Mouse (Mus musculus) gastrocnemius, postnatal 25 days (tissue): ENCODE measurements around the gene Duxbl2. TPM values are rescaled to one million over a fixed set of nuclear protein-coding genes. Genes with fewer than 3 reads are reported as not detected.
"Not testable (repeated sequence)": the region's sequence is repeated elsewhere in the genome, so short reads cannot be mapped to it uniquely, and the experiment has no call there.

Experiments
- DNase-seq: peaks from one replicate; pipeline ENCODE4 v3.0.0; 2022
- long read RNA-seq, 2 experiments: library from polyadenylated mRNA; stranded (forward); transcript quantifications; one replicate each; pipeline ENCODE4 v2.0.0; 2021
- total RNA-seq, 2 experiments: library from RNA; stranded (reverse); gene quantifications; 1 replicate in 1 of 2; 2 replicates in 1 of 2; pipeline ENCODE4 v1.2.3; 2021

Duxbl2 gene
- total RNA-seq, result not detected
- long read RNA-seq, experiment 1, result 0 reads
- long read RNA-seq, experiment 2, result 0 reads

DNA sequence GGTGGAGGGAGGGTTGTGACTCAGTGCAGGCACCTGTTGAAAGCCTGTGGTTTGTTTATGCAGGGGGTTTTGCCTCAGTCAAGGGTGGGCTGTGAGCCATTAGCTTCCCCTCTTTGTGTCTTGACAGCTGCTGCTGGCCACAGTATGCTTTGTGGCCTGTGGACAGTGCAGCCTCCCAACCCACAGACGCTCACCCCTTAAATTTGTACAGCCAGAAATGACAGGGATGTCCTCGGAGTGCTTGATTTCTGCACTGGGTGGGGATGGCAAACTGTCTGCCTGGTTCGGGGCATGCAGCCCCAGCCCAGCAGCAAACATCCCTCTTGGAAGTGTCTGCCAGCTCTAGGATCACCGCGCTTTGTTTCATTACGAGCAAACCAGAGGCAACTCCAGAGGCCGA, at the start of gene Duxbl2:
Duxbl2 (plus strand) TSS at position 200 of the 400 bp plus-strand sequence.
- DNase-seq, result not testable (repeated sequence)

DNA sequence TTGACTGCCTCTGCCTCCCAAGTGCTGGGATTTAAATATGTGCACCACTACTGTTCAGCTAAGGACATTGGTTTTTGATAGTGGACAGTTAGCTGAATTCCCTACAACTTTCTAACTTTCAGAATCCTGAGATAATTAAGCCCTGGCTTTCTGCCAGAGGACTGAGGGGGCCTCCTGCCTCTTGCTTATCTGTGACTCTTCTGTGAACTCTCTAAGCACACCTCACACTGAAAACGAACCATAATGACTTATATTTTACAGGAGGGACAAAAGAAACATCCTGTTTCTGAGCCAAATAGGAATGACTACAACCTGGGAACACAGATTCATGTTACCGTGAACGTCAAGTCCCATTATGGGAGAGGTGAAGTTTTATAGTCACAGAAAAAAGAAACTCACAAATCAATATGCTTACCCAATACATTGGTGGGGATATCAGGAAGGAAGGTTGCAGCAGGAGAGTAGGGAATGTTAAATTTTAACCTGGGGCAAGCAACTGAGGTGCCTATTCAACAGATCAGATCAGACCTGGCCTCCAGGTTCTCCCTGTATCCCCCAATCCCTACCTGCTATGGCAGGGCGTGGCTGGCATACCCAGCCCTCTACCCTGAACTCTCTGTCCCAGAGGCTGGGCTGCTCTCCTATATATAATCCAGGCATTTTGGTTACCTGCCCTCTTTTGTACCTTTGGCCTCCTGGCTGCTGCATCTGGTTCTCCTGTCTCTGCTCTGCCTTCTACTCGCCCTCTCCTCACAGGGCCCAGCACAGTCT, 41.3 kb upstream of the Duxbl2 start:
- not testable (repeated sequence) for DNase-seq

DNA sequence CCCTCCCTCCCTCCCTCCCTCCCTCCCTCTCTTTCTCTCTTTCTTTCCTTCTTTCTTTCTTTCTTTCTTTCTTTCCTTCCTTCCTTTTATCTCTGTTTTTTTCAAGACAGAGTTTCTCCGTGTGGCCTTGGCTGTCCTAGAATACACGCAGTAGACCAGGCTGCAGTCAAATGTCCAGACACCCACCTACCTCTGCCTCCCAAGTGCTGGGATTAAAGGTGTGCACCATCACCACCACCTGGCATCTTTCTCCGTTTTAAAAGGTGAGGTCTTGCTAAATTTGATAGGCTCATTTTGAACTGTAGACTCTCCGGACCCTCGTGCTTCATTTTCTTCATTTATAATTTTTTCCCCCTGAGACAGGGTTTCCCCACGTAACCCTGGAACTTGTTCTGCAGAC, 36.9 kb upstream of the Duxbl2 start, which contains the start of gene Cphx2:
Cphx2 (plus strand) TSS at position 301 of the 400 bp plus-strand sequence.
- DNase-seq, result not testable (repeated sequence)

DNA sequence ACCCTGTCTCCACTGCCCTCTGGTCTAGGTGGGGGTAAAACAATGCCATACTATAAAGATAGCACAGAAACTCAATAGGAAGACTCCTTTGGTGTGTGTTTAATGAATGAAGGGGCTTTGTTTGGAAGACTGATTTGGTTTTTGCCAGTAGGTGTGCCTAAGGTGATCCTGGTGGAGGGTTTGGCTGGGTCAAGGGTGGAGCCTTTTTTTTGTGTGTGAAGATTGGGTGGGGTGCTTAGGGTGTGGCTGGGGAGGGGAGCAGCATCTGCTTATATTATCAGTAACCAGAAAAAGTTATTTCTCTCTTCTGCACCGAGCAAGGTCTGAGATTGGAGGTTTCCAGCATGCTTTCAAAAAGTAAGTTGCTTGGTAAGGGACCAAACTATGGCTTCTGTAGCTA, 36.2 kb upstream of the Duxbl2 start, which contains the start of gene Cphx3:
Cphx3 (plus strand) TSS at position 301 of the 400 bp plus-strand sequence.
- not testable (repeated sequence) for DNase-seq

GRCm38 (mm10) chr14:26097622-26098021, 20.5 kb upstream of the Duxbl2 start:
- DNase-seq, result not testable (repeated sequence)

DNA sequence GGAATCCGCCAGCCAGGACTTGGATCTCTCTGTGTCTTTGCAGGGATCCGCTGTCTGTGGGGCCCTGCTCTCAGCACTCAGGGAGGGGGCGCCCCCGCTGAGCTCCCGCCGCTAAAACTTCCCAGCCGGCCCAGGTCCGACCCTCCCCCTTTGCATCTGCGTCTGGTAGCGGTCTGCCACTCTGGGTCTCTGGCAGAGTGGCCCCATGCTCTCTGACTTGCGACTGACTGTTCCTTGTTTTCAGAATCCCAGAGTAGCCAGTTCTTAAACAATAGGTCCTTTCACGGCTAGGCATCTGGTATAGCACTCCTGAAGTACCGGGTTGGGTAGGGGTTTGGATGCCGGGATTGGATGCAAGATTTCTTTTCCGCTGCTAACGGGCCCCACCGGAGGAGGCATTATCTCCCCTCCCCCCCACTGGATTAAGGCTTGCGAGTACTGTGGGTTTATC, 426 bp downstream of the Duxbl2 start:
- DNase-seq, result not testable (repeated sequence)

DNA sequence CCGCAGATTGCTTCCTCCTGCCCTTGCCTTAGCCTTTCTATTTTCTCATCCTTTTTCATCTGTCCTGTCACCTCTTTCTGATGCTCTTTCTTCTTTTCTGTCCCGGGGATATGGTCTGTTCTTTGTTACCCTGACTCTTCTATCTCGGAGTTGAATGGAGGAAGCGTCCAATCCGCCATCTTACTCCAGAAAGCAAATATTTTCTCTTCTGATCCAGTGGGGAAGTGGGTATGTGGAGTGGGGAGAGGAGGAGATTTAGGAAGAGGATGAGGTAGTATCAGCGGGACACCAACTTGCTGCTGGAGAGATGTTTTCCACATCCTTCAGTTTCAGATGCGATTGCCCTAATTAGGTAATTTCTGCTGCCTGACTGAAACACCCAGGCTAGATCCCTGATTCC, 946 bp downstream of the Duxbl2 start:
- not testable (repeated sequence) for DNase-seq

DNA sequence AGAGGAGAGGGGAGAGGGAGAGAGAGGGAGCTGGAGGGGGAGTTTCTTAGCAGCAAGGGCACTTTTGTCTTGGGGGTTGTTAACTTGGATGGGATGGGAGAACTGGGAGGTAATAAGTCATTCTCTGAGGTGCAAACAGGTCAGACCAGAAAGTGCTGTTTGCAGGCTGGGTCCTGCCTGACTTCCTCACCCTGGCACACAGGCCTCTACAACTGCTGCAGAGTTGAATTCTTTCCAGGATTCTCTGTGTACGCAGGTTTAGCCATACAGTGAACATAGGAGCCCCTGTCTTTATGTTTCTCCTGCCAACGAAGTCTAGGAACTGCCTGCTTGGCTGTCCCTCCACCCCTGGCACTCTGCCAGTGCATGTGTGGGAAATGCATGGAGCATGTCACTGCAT, 28.9 kb downstream of the Duxbl2 start:
- not testable (repeated sequence) for DNase-seq

DNA sequence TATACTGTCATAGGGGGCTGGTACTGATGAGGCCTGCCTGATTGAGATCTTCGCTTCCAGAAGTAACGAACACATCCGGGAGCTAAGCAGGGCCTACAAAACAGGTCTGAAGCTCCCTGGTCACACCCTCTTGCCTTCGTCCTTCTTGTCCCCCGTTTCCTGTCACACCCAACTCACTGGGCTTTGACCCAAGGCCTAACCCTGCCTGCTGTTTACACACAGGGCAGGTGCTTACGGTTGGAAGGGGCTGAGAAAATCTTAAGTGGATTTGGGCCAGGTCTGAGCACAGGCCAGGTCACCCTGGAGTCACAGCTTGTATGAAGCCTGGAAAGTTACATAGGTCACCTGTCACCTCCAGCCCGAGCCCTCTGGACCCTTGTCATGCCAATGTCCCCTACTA, 37.9 kb downstream of the Duxbl2 start:
- not testable (repeated sequence) for DNase-seq

DNA sequence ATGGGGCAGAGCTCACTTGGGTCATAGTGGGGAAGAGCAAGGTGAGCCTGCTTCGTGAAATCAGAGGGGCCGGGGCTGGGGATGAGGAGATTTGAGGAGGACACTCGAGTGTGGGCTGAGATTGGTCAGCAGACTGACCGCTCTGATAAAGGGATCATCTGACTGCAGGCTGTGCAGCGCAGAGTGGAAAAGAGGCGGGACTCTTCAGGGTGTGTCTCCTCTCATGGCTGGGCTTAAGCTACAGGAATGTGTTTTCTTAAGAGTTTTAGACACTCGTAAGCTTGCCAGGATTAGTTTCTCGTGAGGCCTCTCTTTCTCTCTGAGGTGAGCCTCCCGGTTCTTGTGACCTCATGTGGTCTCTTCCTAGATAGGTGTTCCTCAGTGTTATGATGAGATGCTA, 43.0 kb downstream of the Duxbl2 start:
- not testable (repeated sequence) for DNase-seq

DNA sequence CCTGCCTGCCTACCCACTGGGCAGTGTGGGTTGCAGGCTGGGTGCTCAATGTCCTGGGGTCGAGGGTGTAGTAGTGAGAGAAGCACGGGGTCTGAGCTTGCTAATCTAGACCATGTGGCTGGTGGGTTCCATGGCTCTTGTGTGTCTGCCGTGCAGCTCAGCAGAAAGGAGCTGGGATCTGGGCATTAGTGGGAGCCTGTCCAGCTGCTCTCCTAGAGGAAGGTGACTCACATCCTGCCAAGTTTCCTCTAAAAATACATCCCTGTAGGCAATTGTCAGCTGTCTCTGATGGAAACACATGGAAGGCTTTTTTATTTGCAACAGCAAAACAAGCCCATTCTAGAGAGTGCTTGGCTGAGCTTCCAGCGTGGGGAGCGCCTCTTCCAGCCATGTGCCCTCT, 44.3 kb downstream of the Duxbl2 start:
- DNase-seq, result not testable (repeated sequence)

- not testable (repeated sequence) for DNase-seq
These were observed 47.1 kb downstream of the Duxbl2 start for GRCm38 (mm10) chr14:26165266-26165665.

GRCm38 (mm10) chr14:26173955-26174354, 55.8 kb downstream of the Duxbl2 start:
- DNase-seq, result not testable (repeated sequence)

DNA sequence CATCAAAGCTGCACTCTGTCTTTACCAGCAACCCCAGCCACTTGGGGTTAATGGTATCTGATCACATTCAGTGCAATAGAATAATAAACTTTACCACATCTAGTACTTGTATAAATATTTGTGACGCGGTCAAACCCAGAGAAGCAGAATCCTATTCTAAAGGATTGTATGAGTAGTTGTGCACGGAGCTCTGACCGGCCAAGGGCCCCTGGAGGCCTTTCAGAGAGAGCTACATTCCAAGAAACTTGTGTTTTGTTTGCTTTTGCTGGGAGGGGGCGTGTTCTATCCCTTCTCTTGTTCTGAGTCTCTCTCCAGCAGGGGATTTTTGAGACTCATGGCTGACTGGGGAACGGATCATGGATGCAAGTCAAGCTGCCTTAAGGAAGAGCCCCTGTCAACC, 56.9 kb downstream of the Duxbl2 start:
- DNase-seq, result not testable (repeated sequence)

Other genes starting within 250 kb of the Duxbl2 start
- 1 to 10 TPM; 1.8 to 2.7 TPM for gene Plac9a, start 215.2 kb upstream of the Duxbl2 start, total RNA-seq
- under 1 TPM; 0.15 to 0.86 TPM for gene Tmem254a, start 190.7 kb upstream of the Duxbl2 start, total RNA-seq
- not detected for gene Cphx1, start 180.0 kb upstream of the Duxbl2 start, total RNA-seq
- under 1 TPM; 0.38 to 0.46 TPM for gene Duxbl1, start 139.8 kb upstream of the Duxbl2 start, total RNA-seq
- gene Gm9780, start 75.6 kb upstream of the Duxbl2 start, total RNA-seq, result 10 to 100 TPM in 1 of 2 experiments, 1 to 10 TPM in 1; 7.9 to 12.5 TPM
- gene Tmem254c, start 51.0 kb upstream of the Duxbl2 start, total RNA-seq, result 1 to 10 TPM; 5.5 to 7.2 TPM
- not detected for gene Cphx2, start 36.8 kb upstream of the Duxbl2 start, total RNA-seq
- gene Cphx3, start 36.1 kb upstream of the Duxbl2 start, total RNA-seq, result not detected
- 10 to 100 TPM; 26.0 to 59.2 TPM for gene Plac9b, start 64.1 kb downstream of the Duxbl2 start, total RNA-seq
- gene Tmem254b, start 88.7 kb downstream of the Duxbl2 start, total RNA-seq, result 1 to 10 TPM in 1 of 2 experiments, under 1 TPM in 1; 0.84 to 1.3 TPM
- gene Duxbl3, start 139.6 kb downstream of the Duxbl2 start, total RNA-seq, result not detected